Mouse (Mus musculus): ENCODE measurements around the gene Polr3e. TPM values are rescaled to one million over a fixed set of nuclear protein-coding genes. Genes with fewer than 3 reads are reported as not detected.
"Not testable (repeated sequence)": the region's sequence is repeated elsewhere in the genome, so short reads cannot be mapped to it uniquely, and the experiment has no call there.

Gene Polr3e
- 18.7 and 21.8 TPM in 2 replicates for polyA plus RNA-seq (2012; rRNA removed)

DNA sequence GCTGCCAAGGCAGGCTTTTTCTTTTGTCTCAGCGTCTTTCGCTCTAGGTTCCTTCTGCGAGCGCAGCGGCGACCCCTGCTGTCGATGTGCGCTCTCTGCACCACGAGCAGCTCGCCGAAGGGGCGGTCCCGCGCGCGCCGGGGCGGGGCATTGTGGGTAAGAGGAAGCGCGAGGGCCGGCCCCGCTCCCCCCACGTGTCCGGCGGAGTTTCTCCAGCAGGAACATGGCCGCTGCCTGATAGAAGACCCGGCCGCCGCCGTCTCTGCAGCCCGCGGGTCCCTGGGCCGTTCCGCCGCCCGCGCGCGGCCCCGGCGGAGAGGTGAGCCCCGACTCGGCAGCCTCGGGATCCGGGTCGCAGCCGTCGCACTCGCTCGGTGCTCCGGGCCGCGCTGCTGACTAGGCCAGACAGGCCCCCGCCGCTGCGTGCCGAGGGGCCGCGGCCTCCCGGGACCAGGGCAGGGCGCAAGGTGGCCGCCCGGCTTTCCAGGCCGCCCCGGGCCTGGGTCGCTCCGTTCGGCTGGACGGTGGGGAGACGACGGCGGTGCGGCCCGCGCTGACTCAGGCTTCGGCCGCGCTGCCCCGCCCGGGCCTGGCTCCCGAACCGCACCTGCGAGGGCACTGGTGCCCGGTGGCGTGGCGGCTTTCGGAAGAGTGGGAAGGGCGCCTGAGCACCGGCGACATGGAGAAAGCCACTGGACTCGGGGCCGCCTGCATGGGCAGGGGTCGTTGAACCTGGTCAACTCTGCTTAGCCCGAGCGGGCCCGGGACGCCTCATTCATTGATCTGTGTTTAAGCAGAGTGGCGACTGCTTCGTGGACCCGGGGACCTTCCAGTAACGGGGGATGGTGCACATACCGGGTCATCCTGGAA is at the start of gene Polr3e:
TSS of gene Polr3e (plus strand) at position 153 of the 870 bp plus-strand sequence.
- peak; percentile 98 for DNase-seq (ENCODE audit: low spot score)

DNA sequence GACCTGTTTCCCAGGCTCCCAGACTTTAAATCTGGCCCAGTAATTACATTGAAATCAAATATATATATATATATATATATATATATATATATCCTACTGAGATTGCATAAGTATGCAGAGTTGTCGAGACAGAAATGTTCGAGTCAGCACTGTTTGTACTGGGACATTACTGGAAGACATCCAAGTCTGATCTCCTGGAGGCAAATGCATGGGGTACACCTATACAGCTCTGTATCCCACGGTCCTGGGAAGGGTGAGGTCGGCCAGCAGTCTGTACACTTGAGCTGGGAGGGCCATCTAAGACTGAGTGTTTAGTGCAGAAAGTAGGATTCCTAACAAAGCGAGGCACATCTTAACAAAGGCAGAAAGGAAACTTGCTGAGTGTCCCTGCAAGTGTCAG is 47.7 kb upstream of the Polr3e start:
- no peak for DNase-seq (ENCODE audit: low spot score)

- DNase-seq (ENCODE audit: low spot score), result no peak
Observed at GRCm38 (mm10) chr7:120870431-120871008, 47.0 kb upstream of the Polr3e start.

- DNase-seq (ENCODE audit: low spot score), result no peak
Observed at GRCm38 (mm10) chr7:120873083-120873482, 44.5 kb upstream of the Polr3e start.

DNA sequence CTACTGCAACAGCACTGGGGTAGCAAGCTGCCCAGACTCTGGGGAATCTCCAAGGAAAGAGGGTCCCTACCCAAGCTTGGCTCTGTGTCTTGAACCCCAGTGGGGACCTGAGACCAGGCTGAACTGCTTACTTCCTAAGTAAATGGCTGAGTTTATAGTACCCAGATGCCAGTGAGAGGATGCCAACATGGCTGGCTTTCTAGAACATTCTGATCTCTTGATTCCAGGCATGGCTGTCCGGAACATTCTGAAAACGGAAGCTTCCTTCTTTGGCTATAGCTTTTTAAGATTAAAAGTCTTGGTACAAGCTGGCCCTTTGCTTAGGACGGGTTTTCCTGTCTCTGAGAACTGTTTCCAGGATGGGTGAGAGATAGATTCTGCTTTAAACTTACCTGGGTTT is 43.5 kb upstream of the Polr3e start:
- DNase-seq (ENCODE audit: low spot score), result no peak

DNA sequence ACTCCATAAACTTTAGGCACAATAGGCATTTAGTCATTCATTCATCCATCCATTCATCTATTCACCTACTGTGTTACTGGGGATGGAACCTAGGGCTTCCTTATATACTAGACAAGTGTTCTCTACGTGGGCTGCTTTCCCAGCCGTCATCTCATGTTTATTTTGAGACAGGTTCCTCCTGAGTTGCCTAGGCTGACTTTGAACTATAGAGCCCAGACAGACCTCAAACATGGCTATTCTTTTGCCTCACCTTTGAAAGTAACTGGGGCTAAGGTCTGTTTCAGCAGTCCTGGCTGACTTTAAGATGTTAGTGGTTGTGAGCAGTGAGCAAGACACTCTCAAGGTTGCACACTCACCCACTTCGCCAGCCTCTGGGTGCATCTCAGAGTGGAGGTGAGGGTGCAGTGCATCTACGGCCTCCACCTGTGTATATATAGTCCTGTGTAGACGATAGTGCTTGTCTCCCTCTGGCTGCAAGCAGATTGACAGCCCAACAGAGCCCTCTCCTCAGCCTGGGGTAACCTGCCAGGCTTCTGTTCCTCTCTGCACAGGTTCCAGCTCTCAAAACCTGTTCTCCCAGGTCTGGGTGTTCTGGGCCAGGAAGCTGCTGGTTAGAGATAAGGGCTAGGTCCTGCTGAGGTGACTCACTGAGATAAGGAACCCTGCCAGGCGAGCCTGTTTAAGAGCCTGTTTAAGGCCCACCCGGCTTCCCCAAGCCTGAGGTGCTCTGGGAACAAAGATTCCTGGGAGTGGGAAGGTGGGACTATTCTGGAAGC is 42.6 kb upstream of the Polr3e start:
- peak; percentile 41 for DNase-seq (ENCODE audit: low spot score)

DNA sequence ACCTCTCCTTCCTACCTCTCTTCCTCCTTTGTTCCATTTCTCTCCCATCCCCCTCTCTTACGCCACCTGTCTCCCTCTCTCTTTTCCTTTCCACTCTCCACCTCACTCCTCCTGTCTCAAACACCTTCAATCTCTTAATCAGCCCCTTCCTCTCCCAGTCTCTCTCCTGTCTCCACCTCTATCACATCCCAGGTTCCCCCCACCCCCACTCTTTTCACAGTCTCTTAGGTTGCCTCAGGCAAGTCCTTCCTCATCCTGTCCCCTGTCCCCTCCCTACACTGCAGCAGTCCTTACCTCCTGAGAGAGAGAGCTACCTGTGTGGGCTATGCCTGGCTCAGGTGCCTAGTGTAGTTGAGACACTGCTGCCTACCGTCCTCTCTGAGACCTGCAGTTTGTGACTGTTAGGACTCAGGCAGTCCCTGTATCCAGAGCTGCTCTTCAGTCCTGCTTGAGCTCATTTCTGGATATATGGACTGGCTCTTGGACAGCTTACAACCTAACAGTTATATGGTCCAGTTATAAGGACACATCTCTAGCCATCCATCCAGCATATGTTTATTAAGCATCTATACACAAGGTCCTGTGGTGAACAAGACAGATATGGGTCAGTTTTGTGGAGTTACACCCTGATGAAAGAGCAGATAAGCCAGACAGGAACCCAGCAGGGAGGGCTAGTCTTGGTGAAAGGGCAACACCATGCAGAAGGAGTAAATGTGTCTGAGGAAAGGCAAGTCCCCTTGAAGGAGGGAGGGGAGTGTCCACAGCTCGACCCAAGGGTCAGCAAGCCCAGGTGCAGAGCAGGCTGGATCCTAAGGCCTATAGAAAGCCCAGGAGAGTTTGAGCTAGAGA is 41.8 kb upstream of the Polr3e start:
- DNase-seq (ENCODE audit: low spot score), result no peak

DNA sequence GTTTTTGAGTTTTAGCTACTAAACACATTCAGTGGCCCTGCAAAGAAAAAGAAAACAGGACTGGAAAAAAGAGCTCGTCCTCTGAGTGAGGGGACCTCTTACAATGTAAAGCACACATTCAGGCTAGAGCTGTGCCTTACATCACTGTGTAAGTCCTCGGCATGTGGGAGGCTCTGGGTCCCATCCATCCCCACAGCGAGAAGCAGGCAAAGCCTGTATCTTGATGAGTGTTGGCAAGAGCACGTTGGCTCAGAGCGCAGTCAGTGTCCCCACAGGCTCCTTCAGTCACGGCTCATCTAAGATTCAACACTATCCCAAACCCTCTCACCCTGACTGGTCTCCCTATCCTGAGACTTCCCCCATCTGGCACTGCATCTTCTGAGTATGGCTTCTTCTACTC is 39.3 kb upstream of the Polr3e start:
- DNase-seq (ENCODE audit: low spot score), result no peak

DNA sequence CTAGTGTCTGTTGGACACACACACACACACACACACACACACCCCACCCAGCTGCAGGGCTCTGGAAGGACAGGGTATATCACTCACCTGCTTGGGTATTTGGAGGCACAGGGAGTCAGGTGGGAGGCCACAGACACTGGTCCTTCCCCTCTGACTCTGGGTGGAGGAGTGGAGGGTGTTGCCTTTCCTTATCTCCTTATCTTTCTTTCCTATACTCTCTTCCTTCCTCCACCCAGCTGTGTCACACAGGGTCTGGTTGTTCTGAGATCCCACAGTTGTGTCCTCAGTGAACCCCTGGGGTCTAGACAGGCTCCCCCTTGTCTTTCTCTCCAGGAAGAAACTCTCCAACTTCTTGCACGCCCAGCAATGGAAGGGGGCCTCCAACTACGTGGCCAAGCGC is 37.6 kb upstream of the Polr3e start:
- DNase-seq (ENCODE audit: low spot score), result no peak

DNA sequence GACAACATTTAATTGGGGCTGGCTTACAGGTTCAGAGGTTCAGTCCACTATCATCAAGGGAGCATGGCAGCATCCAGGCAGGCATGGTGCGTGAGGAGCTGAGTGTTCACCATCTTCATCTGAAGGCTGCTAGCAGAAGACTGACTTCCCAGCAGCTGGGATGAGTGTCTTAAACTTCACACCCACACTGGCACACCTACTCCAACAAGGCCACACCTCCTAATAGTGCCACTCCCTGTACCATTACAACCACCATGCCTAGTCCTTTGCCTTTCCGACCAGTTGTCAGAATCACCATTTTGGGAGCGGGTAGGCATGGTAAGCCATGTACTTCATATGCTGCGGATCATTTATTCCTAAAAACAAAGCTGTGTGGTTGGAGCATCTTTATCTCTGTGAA is 36.8 kb upstream of the Polr3e start:
- no peak for DNase-seq (ENCODE audit: low spot score)

DNA sequence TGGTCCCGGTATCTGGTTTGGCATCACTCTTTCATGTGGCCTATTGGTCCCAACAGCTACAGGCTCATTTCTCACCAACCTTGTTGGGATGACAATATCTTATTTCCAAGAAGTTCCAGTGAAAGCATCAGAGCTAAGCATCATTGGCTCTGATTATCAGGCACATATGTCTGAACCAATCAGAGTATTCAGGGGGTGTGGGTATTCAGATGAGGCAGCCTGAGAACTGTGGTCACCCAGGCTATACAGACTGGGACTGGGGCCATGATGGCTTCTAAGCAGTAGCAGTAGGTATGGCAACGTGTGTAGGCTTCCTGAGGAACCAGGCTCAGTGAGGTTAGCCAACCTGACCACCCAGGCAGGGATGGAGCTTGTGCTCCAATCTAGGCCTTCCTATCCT is 36.1 kb upstream of the Polr3e start:
- DNase-seq (ENCODE audit: low spot score), result no peak

- DNase-seq (ENCODE audit: low spot score), result no peak
Observed at GRCm38 (mm10) chr7:120882674-120883073, 34.9 kb upstream of the Polr3e start.

- DNase-seq (ENCODE audit: low spot score), result no peak
Observed at GRCm38 (mm10) chr7:120883523-120884290, 33.8 kb upstream of the Polr3e start.

DNA sequence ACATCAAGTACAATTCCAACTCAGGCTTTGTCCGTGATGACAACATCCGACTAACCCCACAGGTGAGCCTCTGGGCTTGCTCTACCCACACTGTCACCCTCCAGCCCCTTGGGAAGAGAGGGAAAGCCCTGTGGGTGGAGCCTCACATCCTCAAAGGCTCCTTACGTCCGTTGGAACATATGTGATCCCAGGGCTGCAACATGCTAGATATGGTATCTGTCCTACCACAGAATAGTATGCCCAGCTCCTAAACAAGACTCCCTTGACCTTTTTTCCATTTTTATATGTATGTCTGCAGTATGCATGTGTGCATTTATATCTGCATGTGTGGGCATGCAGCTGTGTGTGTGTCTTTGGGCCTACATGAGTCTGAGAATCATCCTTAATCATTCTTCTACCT is 32.8 kb upstream of the Polr3e start:
- DNase-seq (ENCODE audit: low spot score), result no peak

DNA sequence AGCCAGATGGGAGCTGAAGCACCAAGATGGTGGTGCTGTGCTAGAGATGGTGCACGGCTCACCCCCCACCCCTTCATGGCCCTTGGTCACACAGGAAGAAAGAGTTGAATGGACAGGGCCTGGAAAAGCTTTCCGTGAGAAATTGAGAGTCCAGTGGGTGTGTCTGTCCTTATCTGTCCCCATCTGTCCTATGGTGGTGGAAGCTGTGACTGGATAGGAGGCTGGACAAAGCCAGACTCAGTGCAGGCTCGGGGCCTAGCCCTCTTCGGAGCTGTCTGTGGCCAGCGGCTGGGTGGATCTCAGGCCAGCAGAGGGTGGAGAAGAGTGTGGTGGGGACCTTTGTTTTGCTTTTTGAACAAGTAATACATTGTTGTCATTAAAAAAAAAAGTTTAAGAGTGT is 24.4 kb upstream of the Polr3e start:
- no peak for DNase-seq (ENCODE audit: low spot score)

DNA sequence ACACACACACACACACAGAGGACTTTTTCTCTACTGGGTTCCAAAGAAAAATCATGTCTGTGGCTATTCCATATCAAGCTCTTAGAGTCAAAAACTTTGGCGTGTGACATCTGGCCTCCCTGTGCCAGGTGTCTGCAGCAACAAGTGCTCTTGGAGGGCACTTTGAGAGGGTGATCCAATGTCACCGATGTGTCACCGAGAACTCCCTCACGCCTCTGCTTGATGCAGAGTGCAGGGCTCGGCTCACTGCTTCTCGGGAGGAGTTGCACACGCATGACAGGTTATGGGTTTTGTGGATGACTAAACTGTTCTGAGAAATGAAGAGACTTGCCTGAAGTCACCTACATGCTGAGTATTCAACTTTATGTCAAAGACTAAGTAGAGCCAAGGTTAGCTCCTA is 20.5 kb upstream of the Polr3e start:
- no peak for DNase-seq (ENCODE audit: low spot score)

DNA sequence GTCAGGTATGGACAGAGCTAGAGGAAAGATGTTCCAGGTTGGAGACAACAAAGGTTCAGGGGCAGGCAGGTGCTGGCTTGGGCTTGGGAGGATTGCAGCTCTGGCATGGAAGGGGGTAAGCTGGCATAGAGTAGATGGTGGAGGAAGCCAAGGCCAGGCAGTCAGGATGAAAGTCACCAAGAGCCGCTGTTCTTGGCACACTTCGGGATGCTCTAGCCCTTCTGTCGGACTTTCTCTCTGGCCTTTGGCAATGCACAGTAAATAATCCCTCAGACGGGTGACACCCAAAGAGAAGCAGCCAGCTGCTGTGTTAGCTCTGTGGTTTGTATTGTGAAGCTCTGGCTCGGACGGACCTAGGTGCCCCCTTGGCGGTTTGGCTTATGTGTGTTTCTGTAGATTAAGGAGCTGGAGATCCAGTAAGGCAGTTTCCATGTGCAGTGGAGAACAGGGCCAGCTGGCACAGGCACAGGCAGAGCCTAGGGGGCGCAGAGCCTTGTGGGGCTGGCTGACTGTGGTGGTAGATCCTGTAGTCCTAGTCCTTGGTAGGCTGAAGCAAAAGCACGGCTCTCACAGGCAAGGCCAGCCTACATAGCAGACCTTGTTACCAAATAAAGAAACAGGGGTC is 19.7 kb upstream of the Polr3e start:
- no peak for DNase-seq (ENCODE audit: low spot score)

DNA sequence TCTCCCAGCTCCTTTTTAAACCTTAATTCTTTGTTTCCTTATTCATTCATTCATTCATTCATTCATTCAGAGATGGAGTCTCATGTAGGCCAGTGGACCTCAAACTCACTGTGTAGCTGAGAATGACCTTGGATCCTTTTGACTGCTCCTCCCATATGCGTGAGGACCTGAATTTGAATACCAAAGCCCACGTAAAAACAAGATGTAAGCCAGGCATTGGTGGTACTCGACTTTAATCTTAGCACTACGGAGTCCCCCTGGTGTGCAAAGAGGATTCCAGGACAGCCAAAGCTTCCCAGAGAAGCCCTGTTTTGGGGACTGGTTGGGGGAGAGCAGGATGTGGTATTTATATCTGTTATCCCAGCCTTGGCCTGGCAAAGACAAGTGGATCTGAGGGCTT is 17.4 kb upstream of the Polr3e start:
- DNase-seq (ENCODE audit: low spot score), result no peak

GRCm38 (mm10) chr7:120901701-120902100 is 15.8 kb upstream of the Polr3e start:
- no peak for DNase-seq (ENCODE audit: low spot score)

DNA sequence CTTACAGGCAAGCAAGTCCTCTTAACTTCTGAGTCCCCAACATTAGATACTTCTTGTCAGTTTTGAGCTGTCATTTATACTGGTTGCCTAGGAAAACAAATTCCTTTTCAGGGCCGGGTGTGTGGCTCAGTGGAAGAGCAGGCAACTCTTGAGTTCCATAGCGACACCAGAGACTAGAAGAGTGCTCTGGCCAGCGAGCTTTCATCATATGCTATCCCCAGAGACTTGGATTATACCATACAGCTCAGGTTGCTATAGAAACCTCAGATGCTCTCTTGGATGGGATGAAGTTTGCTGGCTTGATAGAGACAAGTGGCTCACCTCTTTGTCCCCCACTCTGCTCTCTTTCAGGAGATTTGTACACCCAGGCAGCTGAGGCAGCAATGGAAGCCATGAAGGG is 14.6 kb upstream of the Polr3e start:
- DNase-seq (ENCODE audit: low spot score), result no peak

DNA sequence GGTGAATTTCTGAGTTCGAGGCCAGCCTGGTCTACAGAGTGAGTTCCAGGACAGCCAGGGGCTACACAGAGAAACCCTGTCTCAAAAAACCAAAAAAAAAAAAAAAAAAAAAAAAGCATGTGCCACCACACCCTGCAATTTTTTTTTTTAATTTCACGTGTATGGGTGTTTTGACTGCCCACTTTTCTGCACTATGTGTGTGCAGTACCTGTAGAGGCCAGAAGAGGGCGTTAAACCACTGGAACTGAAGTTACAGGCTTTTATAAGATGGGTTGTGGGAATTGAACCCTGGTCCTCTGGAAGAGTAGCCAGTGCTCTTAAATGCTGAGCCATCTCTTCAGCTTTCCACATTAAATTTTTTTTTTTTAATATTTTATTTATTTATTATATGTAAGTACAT is 7.4 kb upstream of the Polr3e start:
- not testable (repeated sequence) for DNase-seq (ENCODE audit: low spot score)

All from urinary bladder, adult 2 months (tissue).